Mouse (Mus musculus) MEL (cell line): ENCODE results near the gene Smarcd1. TPM values are rescaled to one million over a fixed set of nuclear protein-coding genes. Genes with fewer than 3 reads are reported as not detected.

Experiments used
- DNase-seq: peaks from one replicate; pipeline ENCODE4 v3.0.0; 2011; ENCODE audit warnings: low read depth, low spot score
- H3K27ac ChIP-seq: 2 replicates; pipeline ENCODE4 v1.5.1; 2012; ENCODE audit warnings: low read depth, mild to moderate bottlenecking, control low read depth, low read length, moderate library complexity; ENCODE audit not compliant: control insufficient read depth
- H3K27me3 ChIP-seq, 2 experiments: fragments of 150-350 bp in 1 of 2; sonication (generic) in 1 of 2; 2 replicates each; pipeline ENCODE4 v1.6.1; 2012; ENCODE audit warnings: low read length in 2 of 2, mild to moderate bottlenecking in 2 of 2, improper control_type of control experiment in 1 of 2, moderate library complexity in 1 of 2; ENCODE audit not compliant: insufficient read depth in 2 of 2, control insufficient read depth in 1 of 2
- H3K36me3 ChIP-seq, 2 experiments: 2 replicates each; pipeline ENCODE4 v1.6.1; 2012 to 2014; ENCODE audit warnings: low read length in 2 of 2, improper control_type of control experiment in 1 of 2, inconsistent platforms in 1 of 2, mild to moderate bottlenecking in 1 of 2; ENCODE audit not compliant: insufficient read depth in 2 of 2, control insufficient read depth in 1 of 2
- H3K4me1 ChIP-seq, 2 experiments: fragments of 150-350 bp in 1 of 2; sonication (generic) in 1 of 2; 2 replicates each; pipeline ENCODE4 v1.6.1; 2012; ENCODE audit warnings: low read length in 2 of 2, improper control_type of control experiment in 1 of 2, mild to moderate bottlenecking in 1 of 2; ENCODE audit not compliant: insufficient read depth in 2 of 2, control insufficient read depth in 1 of 2
- H3K4me3 ChIP-seq, 2 experiments: fragments of 150-350 bp in 1 of 2; sonication (generic) in 1 of 2; 2 replicates each; pipeline ENCODE4 v1.5.1; 2012; ENCODE audit warnings: low read depth in 2 of 2, low read length in 2 of 2, mild to moderate bottlenecking in 2 of 2, moderate library complexity in 2 of 2, control low read depth in 1 of 2, improper control_type of control experiment in 1 of 2; ENCODE audit not compliant: control insufficient read depth in 1 of 2, insufficient read depth in 1 of 2
- H3K79me2 ChIP-seq: 2 replicates; pipeline ENCODE4 v1.6.1; 2012; ENCODE audit warnings: mild to moderate bottlenecking, low read length, moderate library complexity; ENCODE audit not compliant: control insufficient read depth, poor library complexity, insufficient read depth
- H3K9ac ChIP-seq: 2 replicates; pipeline ENCODE4 v1.6.1; 2012; ENCODE audit warnings: low read depth, mild to moderate bottlenecking, control low read depth, low read length, moderate library complexity; ENCODE audit not compliant: control insufficient read depth, poor library complexity, severe bottlenecking
- H3K9me3 ChIP-seq: fragments of 150-350 bp; sonication (generic); replicated peaks from 2 replicates; pipeline ENCODE4 v1.6.1; 2012; ENCODE audit warnings: mild to moderate bottlenecking, low read length, improper control_type of control experiment, moderate library complexity; ENCODE audit not compliant: insufficient read depth
- CHD1 ChIP-seq: IDR thresholded peaks from 2 replicates; pipeline ENCODE4 v1.6.1; 2012; ENCODE audit warnings: low read depth, mild to moderate bottlenecking, inconsistent platforms, low read length, improper control_type of control experiment
- CHD2 ChIP-seq: IDR thresholded peaks from 2 replicates; pipeline ENCODE4 v1.6.1; 2011; ENCODE audit warnings: low read length, improper control_type of control experiment
- CTCF ChIP-seq, 3 experiments: IDR thresholded peaks in 2 of 3; conservative IDR thresholded peaks in 1 of 3; 2 replicates each; pipeline ENCODE4 v1.5.1; 2011 to 2012; ENCODE audit warnings: low read length in 3 of 3, low read depth in 2 of 3, mild to moderate bottlenecking in 2 of 3, improper control_type of control experiment in 1 of 3, inconsistent platforms in 1 of 3, mixed read lengths in 1 of 3, moderate library complexity in 1 of 3; ENCODE audit not compliant: control insufficient read depth in 1 of 3, insufficient read depth in 1 of 3, poor library complexity in 1 of 3, severe bottlenecking in 1 of 3
- E2F4 ChIP-seq: IDR thresholded peaks from 2 replicates; pipeline ENCODE4 v1.6.1; 2011; ENCODE audit warnings: low read depth, low read length, improper control_type of control experiment, borderline replicate concordance
- GABPA ChIP-seq: IDR thresholded peaks from 2 replicates; pipeline ENCODE4 v1.6.1; 2012; ENCODE audit warnings: low read depth, mild to moderate bottlenecking, inconsistent platforms, low read length, improper control_type of control experiment, moderate library complexity
- GATA1 ChIP-seq: IDR thresholded peaks from 2 replicates; pipeline ENCODE4 v1.6.1; 2011; ENCODE audit warnings: low read depth, low read length, improper control_type of control experiment
- KAT2A ChIP-seq: conservative IDR thresholded peaks from 2 replicates; pipeline ENCODE4 v1.6.1; 2012; ENCODE audit warnings: low read depth, low read length, improper control_type of control experiment, inconsistent platforms
- MAFK ChIP-seq: IDR thresholded peaks from 2 replicates; pipeline ENCODE4 v1.6.1; 2011; ENCODE audit warnings: low read depth, mild to moderate bottlenecking, low read length, improper control_type of control experiment, borderline replicate concordance
- MAX ChIP-seq: IDR thresholded peaks from 2 replicates; pipeline ENCODE4 v1.6.1; 2011; ENCODE audit warnings: low read length, improper control_type of control experiment
- MXI1 ChIP-seq: IDR thresholded peaks from 2 replicates; pipeline ENCODE4 v1.6.1; 2011; ENCODE audit warnings: mild to moderate bottlenecking, low read depth, low read length, improper control_type of control experiment
- NRF1 ChIP-seq: IDR thresholded peaks from 2 replicates; pipeline ENCODE4 v1.6.1; 2014; ENCODE audit warnings: low read depth, mild to moderate bottlenecking, inconsistent platforms, low read length, improper control_type of control experiment, moderate library complexity; ENCODE audit not compliant: poor library complexity, insufficient read depth, severe bottlenecking
- POLR2AphosphoS5 ChIP-seq: IDR thresholded peaks from 2 replicates; pipeline ENCODE4 v1.6.1; 2012; ENCODE audit warnings: low read depth, borderline replicate concordance, mild to moderate bottlenecking, inconsistent platforms, low read length, moderate library complexity, mixed read lengths
- RCOR1 ChIP-seq: IDR thresholded peaks from 2 replicates; pipeline ENCODE4 v1.6.1; 2012; ENCODE audit warnings: low read depth, mild to moderate bottlenecking, inconsistent platforms, low read length, improper control_type of control experiment
- SIN3A ChIP-seq: IDR thresholded peaks from 2 replicates; pipeline ENCODE4 v1.6.1; 2012; ENCODE audit warnings: low read length, improper control_type of control experiment, inconsistent platforms
- SMC3 ChIP-seq: IDR thresholded peaks from 2 replicates; pipeline ENCODE4 v1.6.1; 2011; ENCODE audit warnings: low read depth, low read length, improper control_type of control experiment
- ZKSCAN1 ChIP-seq: IDR thresholded peaks from 2 replicates; pipeline ENCODE4 v1.6.1; 2012; ENCODE audit warnings: low read depth, mild to moderate bottlenecking, inconsistent platforms, low read length, improper control_type of control experiment, moderate library complexity
- ZMIZ1 ChIP-seq: IDR thresholded peaks from 2 replicates; pipeline ENCODE4 v1.6.1; 2012; ENCODE audit warnings: low read depth, mild to moderate bottlenecking, inconsistent platforms, low read length, improper control_type of control experiment, moderate library complexity
- ZNF384 ChIP-seq: IDR thresholded peaks from 2 replicates; pipeline ENCODE4 v1.6.1; 2012; ENCODE audit warnings: low read depth, mild to moderate bottlenecking, inconsistent platforms, low read length, improper control_type of control experiment
- polyA plus RNA-seq, 2 experiments: library from polyadenylated mRNA; stranded (reverse) in 1 of 2; unstranded in 1 of 2; fragments of >175 nt in 1 of 2; fragments of >200 nt in 1 of 2; gene quantifications; 2 replicates each; pipeline versions ENCODE4 v1.2.1 to v1.2.4; 2012; ENCODE audit warnings: low replicate concordance in 2 of 2, low read depth in 1 of 2; ENCODE audit not compliant: insufficient read length in 2 of 2, insufficient read depth in 1 of 2, missing spikeins in 1 of 2
- total RNA-seq: library from RNA; depleted of rRNA; stranded (reverse); fragments of 300-350 nt; gene quantifications from 2 replicates; pipeline ENCODE4 v1.2.3, GENCODE M21; 2012

The Smarcd1 gene
- total and polyA plus RNA-seq, 3 experiments, result 20.1 to 247 (median 72.5) TPM

- H3K27me3 ChIP-seq, result peaks cover 0 to 2% of the 10 kb centered on the region in 2 experiments; a peak in 2 of 4 replicates
- H3K9ac ChIP-seq, result no peak overlapping the region
- peaks cover 29% of the 10 kb centered on the region for H3K79me2 ChIP-seq
- no peak overlapping the region for H3K4me3 ChIP-seq
- peaks cover 10 to 20% of the 10 kb centered on the region in 2 experiments for H3K4me1 ChIP-seq
- peak; percentile 30 for DNase-seq
- peaks cover 0 to 26% of the 10 kb centered on the region in 2 experiments; a peak in 3 of 4 replicates for H3K36me3 ChIP-seq
- no peak overlapping the region for H3K27ac ChIP-seq
- H3K9me3 ChIP-seq, result no peaks in the 10 kb centered on the region
- TF ChIP-seq RCOR1 (no peak), CHD2 (no peak), CTCF (IDR thresholded peaks at IDR 0.05 in 2 of 3, conservative IDR thresholded peaks at IDR 0.05 in 1 of 3; ENCODE audit: control insufficient read depth in 1 of 3, insufficient read depth in 1 of 3, low read depth in 2 of 3, low read length in 3 of 3, poor library complexity in 1 of 3, severe bottlenecking in 1 of 3) (peak in 2 of 3 experiments; percentile 16 to 44; a peak in 4 of 6 replicates), SMC3 (peak; percentile 24; the same call in 1 of the 2 replicates)
Observed at GRCm38 (mm10) chr15:99653291-99653690, 48.6 kb upstream of the Smarcd1 start.

GRCm38 (mm10) chr15:99653876-99654275 lies 48.1 kb upstream of the Smarcd1 start:
- DNase-seq, result no peak
- Histone ChIP-seq H3K27me3 (peaks cover 0 to 2% of the 10 kb centered on the region in 2 experiments; a peak in 2 of 4 replicates), H3K36me3 (peaks cover 0 to 26% of the 10 kb centered on the region in 2 experiments; a peak in 3 of 4 replicates), H3K4me1 (peaks cover 10 to 20% of the 10 kb centered on the region in 2 experiments), H3K9ac (no peak overlapping the region), H3K4me3 (no peak overlapping the region), H3K79me2 (peaks cover 25% of the 10 kb centered on the region), H3K9me3 (no peaks in the 10 kb centered on the region), H3K27ac (no peak overlapping the region)
- TF ChIP-seq POLR2AphosphoS5, result no peak
- TF ChIP-seq E2F4, result no peak
- TF ChIP-seq NRF1, result no peak
- TF ChIP-seq SIN3A, result no peak
- TF ChIP-seq GABPA, result no peak
- TF ChIP-seq GATA1, result no peak
- no peak for TF ChIP-seq MXI1
- TF ChIP-seq MAX, result no peak
- no peak for TF ChIP-seq ZNF384
- TF ChIP-seq KAT2A, result no peak
- no peak for TF ChIP-seq MAFK
- TF ChIP-seq CHD1, result no peak
- TF ChIP-seq ZMIZ1, result no peak
- TF ChIP-seq ZKSCAN1, result no peak
